Mouse (Mus musculus) lung, postnatal 0 days (tissue): ENCODE results near the gene Arsb. TPM values are rescaled to one million over a fixed set of nuclear protein-coding genes. Genes with fewer than 3 reads are reported as not detected.

ENCODE experiments used
- ATAC-seq: fragments of 200-750 bp; cut with Nextera tagmentation; 2 replicates; pipeline ENCODE4 v1.8.0; 2017; ENCODE audit warnings: moderate library complexity
- DNase-seq: peaks from one replicate; pipeline ENCODE4 v3.0.0-alpha.2; 2016; ENCODE audit warnings: low spot score
- H3K27ac ChIP-seq: fragments of 300-500 bp; sonication (generic); 2 replicates; pipeline ENCODE4 v1.5.1; 2014; ENCODE audit warnings: antibody characterized with exemption, mild to moderate bottlenecking, low read length, mixed read lengths
- H3K27me3 ChIP-seq: fragments of 300-500 bp; sonication (generic); replicated peaks from 2 replicates; pipeline ENCODE4 v1.6.1; 2014; ENCODE audit warnings: low read length, mixed read lengths; ENCODE audit not compliant: insufficient read depth
- H3K36me3 ChIP-seq: fragments of 300-500 bp; sonication (generic); 2 replicates; pipeline ENCODE4 v1.6.1; 2014; ENCODE audit warnings: low read length, mixed read lengths; ENCODE audit not compliant: insufficient read depth
- H3K4me1 ChIP-seq: fragments of 300-500 bp; sonication (generic); 2 replicates; pipeline ENCODE4 v1.6.1; 2014; ENCODE audit warnings: antibody characterized with exemption, low read depth, low read length, mixed read lengths; ENCODE audit not compliant: insufficient read depth
- H3K4me2 ChIP-seq: fragments of 300-500 bp; sonication (generic); replicated peaks from 2 replicates; pipeline ENCODE4 v1.6.1; 2014; ENCODE audit warnings: low read depth, mild to moderate bottlenecking, low read length, moderate library complexity, mixed read lengths
- H3K4me3 ChIP-seq: fragments of 300-500 bp; sonication (generic); 2 replicates; pipeline ENCODE4 v1.5.1; 2014; ENCODE audit warnings: low read depth, low read length
- H3K9ac ChIP-seq: fragments of 300-500 bp; sonication (generic); replicated peaks from 2 replicates; pipeline ENCODE4 v1.6.1; 2014; ENCODE audit warnings: low read depth, mild to moderate bottlenecking
- H3K9me3 ChIP-seq: fragments of 300-500 bp; sonication (generic); 2 replicates; pipeline ENCODE4 v1.6.1; 2016; ENCODE audit warnings: low read length, mixed read lengths
- CTCF ChIP-seq: IDR thresholded peaks from 2 replicates; pipeline ENCODE4 v1.5.1; 2016; ENCODE audit warnings: antibody characterized with exemption, mild to moderate bottlenecking
- EP300 ChIP-seq: IDR thresholded peaks from 2 replicates; pipeline ENCODE4 v1.6.1; 2016; ENCODE audit warnings: antibody characterized with exemption, mild to moderate bottlenecking, control low read depth
- WGBS: fragments of 180-500 bp; shearing (Covaris S2); extraction: QIAGEN DNeasy Blood & Tissue Kit; methylation state at CpG from one replicate; pipeline ENCODE4 v1.1.7; 2014; 5-methylcytosine and 5-hydroxymethylcytosine counted together
- polyA plus RNA-seq: library from polyadenylated mRNA; unstranded; fragments of >200 nt; fragmentation: Nextera tagmentation; extraction: Ambion mirVana; gene quantifications from 2 replicates; pipeline ENCODE4 v1.2.1, GENCODE M21; 2015

Gene Arsb
- polyA plus RNA-seq, 1 experiment from 2014 or later = 3.7 TPM

DNA sequence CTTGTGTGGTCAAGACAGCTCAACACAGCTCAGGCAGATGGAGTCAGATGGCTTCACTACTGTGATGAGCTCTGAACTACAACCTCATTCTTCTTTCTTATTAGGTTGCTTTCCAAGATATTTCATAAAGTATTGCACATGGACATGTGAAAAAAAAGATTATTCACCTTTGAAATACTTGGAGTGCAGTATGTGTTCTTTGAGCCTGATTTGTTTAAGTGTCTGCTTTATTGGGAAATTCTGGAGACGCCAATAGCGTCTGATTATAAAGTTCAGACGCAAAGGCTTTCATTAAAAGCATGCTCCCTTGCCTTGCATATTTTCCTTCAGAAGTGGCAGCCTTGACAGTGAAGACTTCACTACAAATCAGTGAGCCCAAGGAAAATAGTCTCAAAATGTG lies 136.5 kb downstream of the Arsb start:
- ATAC-seq (no peak), DNase-seq (no peak)
- Histone ChIP-seq H3K36me3 (no peaks in the 10 kb centered on the region), H3K9me3 (no peaks in the 10 kb centered on the region), H3K27me3 (no peaks in the 10 kb centered on the region), H3K27ac (no peak overlapping the region), H3K4me1 (0 out of 2 replicates have a peak, but pooled peaks cover 4% of the 10 kb centered on the region), H3K9ac (no peak overlapping the region), H3K4me3 (no peak overlapping the region), H3K4me2 (no peak overlapping the region)
- WGBS = 93% methylated on average over 3 of the region's 3 CpGs
- TF ChIP-seq EP300 (no peak), CTCF (no peak)

DNA sequence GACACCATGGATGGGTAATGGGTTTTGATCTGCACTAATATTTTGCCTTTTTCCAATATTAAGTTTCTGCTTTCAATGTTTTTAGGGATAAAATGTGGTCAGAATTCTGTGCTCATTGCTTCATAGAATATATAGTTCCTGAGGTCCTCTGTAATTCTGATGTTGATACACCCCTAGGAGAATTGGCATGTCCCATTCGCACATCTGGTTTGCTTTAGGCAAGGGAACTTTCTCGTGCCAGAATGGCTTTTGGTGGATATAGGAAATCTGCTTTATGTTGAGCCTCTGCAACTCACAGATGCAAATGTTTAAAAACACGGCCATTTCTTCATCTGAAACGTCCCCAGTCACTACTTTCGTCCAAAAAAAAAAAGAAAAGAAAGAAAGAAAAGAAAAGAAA lies 138.4 kb downstream of the Arsb start:
- Histone ChIP-seq H3K27ac (no peak overlapping the region), H3K4me2 (no peak overlapping the region), H3K27me3 (no peaks in the 10 kb centered on the region), H3K4me3 (no peak overlapping the region), H3K4me1 (0 out of 2 replicates have a peak, but pooled peaks cover 4% of the 10 kb centered on the region), H3K9ac (no peak overlapping the region), H3K9me3 (no peaks in the 10 kb centered on the region), H3K36me3 (no peaks in the 10 kb centered on the region)
- WGBS = 65% methylated on average over 5 of the region's 5 CpGs
- ATAC-seq = no peak
- TF ChIP-seq EP300 = no peak
- TF ChIP-seq CTCF = no peak
- DNase-seq = no peak

DNA sequence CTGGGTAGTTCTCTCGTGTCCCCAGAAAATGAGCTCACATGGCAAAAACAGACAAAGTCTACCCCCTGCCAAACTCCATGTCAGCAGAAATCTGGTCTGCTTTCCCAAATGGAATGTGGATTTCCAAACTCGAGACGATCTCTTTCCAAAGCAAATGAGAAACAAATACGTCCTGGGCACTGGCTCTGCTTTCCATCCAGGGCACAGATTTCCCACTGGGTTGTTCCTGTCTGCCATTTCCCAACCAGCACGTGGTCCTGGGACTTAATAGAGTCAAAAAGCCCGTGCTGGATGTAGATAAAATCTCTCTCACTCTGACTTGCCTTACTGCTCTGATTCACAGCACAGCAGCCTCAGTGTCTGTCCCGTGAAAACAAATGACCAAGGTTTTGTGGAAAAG lies 139.6 kb downstream of the Arsb start:
- H3K9me3 ChIP-seq = no peaks in the 10 kb centered on the region
- 0 out of 2 replicates have a peak overlapping the region, but pooled peaks have one; percentile 32 for H3K27ac ChIP-seq
- H3K9ac ChIP-seq = no peak overlapping the region
- DNase-seq (peak; percentile 84), ATAC-seq (peak; percentile 72)
- H3K4me1 ChIP-seq = 0 out of 2 replicates have a peak, but pooled peaks cover 4% of the 10 kb centered on the region
- no peak for TF ChIP-seq CTCF
- no peak for TF ChIP-seq EP300
- H3K4me2 ChIP-seq = no peak overlapping the region
- H3K36me3 ChIP-seq = no peaks in the 10 kb centered on the region
- no peak overlapping the region for H3K4me3 ChIP-seq
- no peaks in the 10 kb centered on the region for H3K27me3 ChIP-seq
- 42% methylated on average over 7 of the region's 7 CpGs for WGBS

DNA sequence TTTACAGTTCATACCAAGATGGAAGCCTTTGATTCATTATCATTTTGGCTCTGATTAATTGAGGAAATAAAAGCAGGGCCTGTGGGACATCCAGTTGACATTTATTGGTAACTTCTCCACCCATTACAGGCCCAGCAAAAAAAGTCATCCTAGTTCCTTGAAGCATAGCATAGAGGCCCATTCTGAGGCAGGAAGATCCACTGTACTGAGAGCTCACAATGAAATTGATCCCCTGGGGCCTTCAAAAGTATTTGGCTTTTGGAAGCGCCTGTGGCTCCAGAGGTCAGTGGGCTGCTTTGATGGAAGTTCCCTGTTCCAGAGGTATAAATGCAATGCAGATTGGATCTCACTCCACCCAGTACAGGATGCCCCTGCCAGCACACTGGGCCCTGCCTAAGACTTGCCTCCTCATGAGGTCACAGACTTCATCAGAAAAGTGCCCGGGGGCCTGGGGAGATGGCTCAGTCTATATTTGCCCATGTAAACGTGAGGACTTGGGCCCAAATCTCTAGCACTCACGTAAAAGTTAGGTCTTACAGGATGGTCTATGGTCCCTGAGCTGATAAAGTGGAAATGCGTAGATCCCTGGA lies 141.0 kb downstream of the Arsb start:
- Histone ChIP-seq H3K27ac (no peak overlapping the region), H3K4me1 (0 out of 2 replicates have a peak, but pooled peaks cover 4% of the 10 kb centered on the region), H3K9me3 (no peaks in the 10 kb centered on the region), H3K4me2 (no peak overlapping the region), H3K27me3 (no peaks in the 10 kb centered on the region), H3K4me3 (no peak overlapping the region), H3K9ac (no peak overlapping the region), H3K36me3 (no peaks in the 10 kb centered on the region)
- DNase-seq = no peak
- TF ChIP-seq CTCF (no peak), EP300 (no peak)
- WGBS = 76% methylated on average over 5 of the region's 5 CpGs
- ATAC-seq = no peak

DNA sequence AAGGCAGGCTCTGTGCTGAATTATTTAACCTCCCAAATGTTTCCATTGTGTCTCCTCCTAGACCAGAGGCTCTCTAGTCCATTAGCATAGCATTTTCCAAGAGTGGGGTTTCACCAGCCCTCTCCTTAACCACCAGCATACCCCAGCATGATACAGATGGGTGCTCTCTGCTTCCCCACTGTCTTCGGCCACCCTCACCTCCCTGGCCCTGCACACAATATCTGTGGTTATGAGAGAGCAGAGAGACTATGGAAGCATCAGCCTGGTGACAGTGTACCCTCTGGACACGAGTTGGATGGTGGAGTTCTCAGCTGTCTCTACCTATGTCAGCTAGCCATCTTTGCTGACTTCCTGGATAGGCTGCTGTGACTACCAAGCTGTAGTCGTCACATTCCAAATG lies 142.8 kb downstream of the Arsb start:
- Histone ChIP-seq H3K9ac (no peak overlapping the region), H3K4me2 (no peak overlapping the region), H3K4me3 (no peak overlapping the region), H3K27me3 (no peaks in the 10 kb centered on the region), H3K36me3 (no peaks in the 10 kb centered on the region), H3K27ac (no peak overlapping the region), H3K9me3 (no peaks in the 10 kb centered on the region), H3K4me1 (0 out of 2 replicates have a peak, but pooled peaks cover 4% of the 10 kb centered on the region)
- no peak for ATAC-seq
- no peak for DNase-seq
- TF ChIP-seq CTCF (no peak), EP300 (no peak)
- 73% methylated on average over 3 of the region's 3 CpGs for WGBS

DNA sequence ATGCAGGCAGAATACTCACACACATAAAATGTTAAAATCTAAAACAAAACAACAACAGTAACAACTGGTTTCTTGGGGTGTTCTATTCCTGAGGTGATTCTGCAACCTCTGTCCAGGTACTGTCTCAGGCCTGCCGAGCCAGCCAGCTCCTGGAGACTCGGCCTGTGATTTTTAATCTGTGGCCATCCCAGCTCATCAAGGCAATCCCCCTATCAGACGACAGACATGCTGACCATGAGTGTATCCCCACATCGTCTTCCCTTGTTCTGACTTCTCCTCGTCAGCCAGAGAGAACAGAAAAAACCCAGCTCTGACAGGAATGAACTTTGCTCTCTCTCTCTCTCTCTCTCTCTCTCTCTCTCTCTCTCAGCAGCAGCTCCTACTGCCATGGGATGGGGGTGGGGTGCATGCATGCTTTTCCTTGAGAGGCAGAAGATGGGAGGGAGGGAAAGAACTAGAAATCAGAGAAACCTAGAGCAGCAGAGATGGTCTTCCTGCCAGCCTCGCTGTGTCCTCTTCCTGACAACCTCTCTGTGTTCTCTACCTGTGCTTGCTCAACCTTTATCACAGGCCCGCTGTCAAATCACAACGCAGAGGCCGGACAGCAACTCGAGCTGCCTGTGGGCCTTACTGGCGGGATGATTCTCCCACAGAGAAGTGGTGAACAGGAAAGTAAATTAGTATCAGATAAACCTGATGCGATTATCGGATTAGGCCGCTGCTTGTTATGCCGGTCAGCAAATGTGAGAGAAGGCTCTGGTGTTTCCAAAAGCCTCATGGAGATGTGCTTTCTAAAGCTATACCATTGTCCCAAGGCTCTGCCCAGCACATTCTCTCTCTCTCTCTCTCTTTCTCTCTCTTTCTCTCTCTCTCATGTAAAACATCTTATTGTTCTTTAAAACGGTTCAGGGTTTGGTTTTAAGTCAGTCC lies 144.5 kb downstream of the Arsb start:
- 61% methylated on average over 16 of the region's 16 CpGs for WGBS
- DNase-seq (no peak), ATAC-seq (no peak)
- TF ChIP-seq EP300 (no peak), CTCF (no peak)
- no peaks in the 10 kb centered on the region for H3K36me3 ChIP-seq
- H3K9me3 ChIP-seq = no peaks in the 10 kb centered on the region
- no peak overlapping the region for H3K9ac ChIP-seq
- 0 out of 2 replicates have a peak, but pooled peaks cover 4% of the 10 kb centered on the region for H3K4me1 ChIP-seq
- no peak overlapping the region for H3K4me3 ChIP-seq
- H3K4me2 ChIP-seq = no peak overlapping the region
- H3K27me3 ChIP-seq = no peaks in the 10 kb centered on the region
- no peak overlapping the region for H3K27ac ChIP-seq
